Comparison of ENCODE assay signal across 7 mouse cellular contexts in genomic region chr3:80800299-80800994, GRCm38 (mm10). TPM values are rescaled to one million over a fixed set of nuclear protein-coding genes. Genes with fewer than 3 reads are reported as not detected.
DNase-seq lines count a peak whose midpoint lies in the region; ATAC-seq and TF ChIP-seq lines count a peak whose summit lies in the region.

No protein-coding gene starts in this region.

- H3K27me3 ChIP-seq in spleen, adult 2 months (ENCODE audit: control insufficient read depth, insufficient read depth, low read length): peaks cover 5% of the 10 kb centered on the region; the same call in 1 of the 2 replicates
- peaks cover 27% of the 10 kb centered on the region for H3K27me3 ChIP-seq in heart, embryonic 12.5 days (replicated peaks)
- no peaks in the 10 kb centered on the region for H3K27me3 ChIP-seq in midbrain, embryonic 12.5 days
- peaks cover 3% of the 10 kb centered on the region; the same call in 1 of the 2 replicates for H3K27me3 ChIP-seq in stomach, postnatal 0 days (ENCODE audit: control insufficient read depth, insufficient read depth, low read length)

- H3K4me1 ChIP-seq in spleen, adult 2 months (ENCODE audit: control insufficient read depth, insufficient read depth, insufficient read length): peaks cover 7% of the 10 kb centered on the region; the same call in 1 of the 2 replicates
- H3K4me1 ChIP-seq in heart, embryonic 12.5 days (replicated peaks): peaks cover 18% of the 10 kb centered on the region
- H3K4me1 ChIP-seq in midbrain, embryonic 12.5 days: peaks cover 3% of the 10 kb centered on the region; the same call in 1 of the 2 replicates
- no peaks in the 10 kb centered on the region for H3K4me1 ChIP-seq in stomach, postnatal 0 days (replicated peaks; ENCODE audit: control insufficient read depth, insufficient read depth)

- 1% methylated on average over 29 of the region's 29 CpGs for WGBS in spleen, adult 2 months
- WGBS in heart, embryonic 12.5 days: 3% methylated on average over 29 of the region's 29 CpGs
- 3% methylated on average over 29 of the region's 29 CpGs for WGBS in midbrain, embryonic 12.5 days
- 5% methylated on average over 29 of the region's 29 CpGs for WGBS in stomach, postnatal 0 days

- peak overlapping the region; percentile 36; the same call in 1 of the 2 replicates for H3K9ac ChIP-seq in heart, embryonic 12.5 days
- H3K9ac ChIP-seq in midbrain, embryonic 12.5 days (replicated peaks): peak overlapping the region; percentile 72
- no peak overlapping the region for H3K9ac ChIP-seq in stomach, postnatal 0 days (ENCODE audit: low read length)

- TF ChIP-seq CTCF in spleen, adult 2 months (IDR thresholded peaks at IDR 0.05; ENCODE audit: extremely low read depth, insufficient read depth, insufficient read length, insufficient replicate concordance): no peak
- TF ChIP-seq CTCF in stomach, postnatal 0 days (IDR thresholded peaks at IDR 0.05; ENCODE audit: low read depth): no peak

- H3K4me3 ChIP-seq in spleen, adult 2 months (ENCODE audit: extremely low read depth, insufficient read depth, insufficient read length): peak overlapping the region; percentile 34; the same call in 1 of the 2 replicates
- peak overlapping the region; percentile 42 for H3K4me3 ChIP-seq in heart, embryonic 12.5 days
- peak overlapping the region; percentile 60 for H3K4me3 ChIP-seq in midbrain, embryonic 12.5 days
- peak overlapping the region; percentile 6; the same call in 1 of the 2 replicates for H3K4me3 ChIP-seq in stomach, postnatal 0 days (ENCODE audit: low read depth, low read length)

- no peak for TF ChIP-seq EP300 in stomach, postnatal 0 days (optimal IDR thresholded peaks at IDR 0.05)

- no peak for TF ChIP-seq POLR2A in spleen, adult 2 months (IDR thresholded peaks at IDR 0.05; ENCODE audit: low read depth, low read length)

- no peak overlapping the region for H3K27ac ChIP-seq in spleen, adult 2 months (ENCODE audit: insufficient read depth, low read length)
- no peak overlapping the region for H3K27ac ChIP-seq in heart, embryonic 12.5 days (ENCODE audit: poor library complexity, severe bottlenecking)
- H3K27ac ChIP-seq in midbrain, embryonic 12.5 days (replicated peaks): peak overlapping the region; percentile 79
- no peak overlapping the region for H3K27ac ChIP-seq in stomach, postnatal 0 days (replicated peaks)

- peak in 1 of 2 experiments; percentile 6 for DNase-seq in spleen, adult 2 months (ENCODE audit: low read depth in 1 of 2, low spot score in 2 of 2)
- DNase-seq in spleen, adult 12 weeks (ENCODE audit: low spot score): no peak
- DNase-seq in layer of hippocampus, postnatal 10 days (ENCODE audit: low spot score in 2 of 2): peak; percentile 43 to 57
- no peak for DNase-seq in stomach, postnatal 0 days (ENCODE audit: low spot score)

- H3K4me2 ChIP-seq in heart, embryonic 12.5 days: peak overlapping the region; percentile 80
- H3K4me2 ChIP-seq in midbrain, embryonic 12.5 days (replicated peaks): peak overlapping the region; percentile 81
- H3K4me2 ChIP-seq in stomach, postnatal 0 days (replicated peaks; ENCODE audit: low read depth): peak overlapping the region; percentile 34; the same call in 1 of the 2 replicates

- peak; percentile 87 for ATAC-seq in common myeloid progenitor, adult 5-6 weeks (replicated peaks; ENCODE audit: low read depth, poor library complexity, severe bottlenecking)
- no peak for ATAC-seq in heart, embryonic 12.5 days (ENCODE audit: insufficient number of reproducible peaks, low FRiP score)
- ATAC-seq in midbrain, embryonic 12.5 days (ENCODE audit: low FRiP score, low read depth): peak; percentile 31
- no peak for ATAC-seq in stomach, postnatal 0 days (ENCODE audit: low FRiP score, low TSS enrichment)

- no peaks in the 10 kb centered on the region for H3K36me3 ChIP-seq in spleen, adult 2 months (ENCODE audit: control insufficient read depth, insufficient read depth, low read length)
- H3K36me3 ChIP-seq in heart, embryonic 12.5 days: no peaks in the 10 kb centered on the region
- H3K36me3 ChIP-seq in midbrain, embryonic 12.5 days: no peaks in the 10 kb centered on the region
- no peaks in the 10 kb centered on the region for H3K36me3 ChIP-seq in stomach, postnatal 0 days (ENCODE audit: control insufficient read depth, insufficient read depth, low read length)

- no peaks in the 10 kb centered on the region for H3K9me3 ChIP-seq in heart, embryonic 12.5 days (replicated peaks)
- H3K9me3 ChIP-seq in midbrain, embryonic 12.5 days: no peaks in the 10 kb centered on the region
- H3K9me3 ChIP-seq in stomach, postnatal 0 days (ENCODE audit: control insufficient read depth, low read length): no peaks in the 10 kb centered on the region

RNA-seq across cellular contexts. Expression of gene Gria2, which starts 2.2 kb away (rescaled TPM):
- 0.02 and 0.06 TPM in 2 replicates for polyA plus RNA-seq in spleen, adult 2 months (2012; rRNA removed)
- total RNA-seq in common myeloid progenitor, adult 5-6 weeks (2017): not detected in 2 replicates
- 0.31 and 0.56 TPM in 2 replicates for polyA plus RNA-seq in heart, embryonic 12.5 days (2016; fragmentation: Nextera tagmentation; extraction: Ambion mirVana)
- 100 to 1,000 TPM; 532 to 533 TPM for total RNA-seq in layer of hippocampus, postnatal 10 days (2021)
- 37.5 and 44.2 TPM in 2 replicates for polyA plus RNA-seq in midbrain, embryonic 12.5 days (2016; fragmentation: Nextera tagmentation; extraction: Ambion mirVana)
- 0.96 and 1.1 TPM in 2 replicates for polyA plus RNA-seq in stomach, postnatal 0 days (2015; fragmentation: Nextera tagmentation; extraction: Ambion mirVana)

Comparison
In these comparisons a context has a peak if more than half of its experiments do, and no peak if none do; other contexts are left out.
1. DNase-seq: peak in layer of hippocampus, postnatal 10 days (2 of 2); none in spleen, adult 12 weeks (single experiment) and stomach, postnatal 0 days (single experiment).
2. H3K4me3 ChIP-seq: peak in every context shown above with its lines; median percentile 60 in midbrain, embryonic 12.5 days; 42 in heart, embryonic 12.5 days; 34 in spleen, adult 2 months; 6 in stomach, postnatal 0 days.
3. ATAC-seq: peak in common myeloid progenitor, adult 5-6 weeks (single experiment) and midbrain, embryonic 12.5 days (single experiment); none in heart, embryonic 12.5 days (single experiment) and stomach, postnatal 0 days (single experiment).
4. RNA of gene Gria2, which starts 2.2 kb away (polyA plus RNA-seq): 37.5 to 44.2 TPM in midbrain, embryonic 12.5 days; 0.96 to 1.1 TPM in stomach, postnatal 0 days, 0.31 to 0.56 TPM in heart, embryonic 12.5 days and 0.02 to 0.06 TPM in spleen, adult 2 months; every median in the first group is over 10 times any median in the second.
5. Peak in every context shown above with its lines, with median percentiles within 50 percentile points of each other: H3K4me2 ChIP-seq.